Mouse (Mus musculus) intestine, postnatal 0 days (tissue): ENCODE results near the gene Paqr4. TPM values are rescaled to one million over a fixed set of nuclear protein-coding genes. Genes with fewer than 3 reads are reported as not detected.

Experiments
- ATAC-seq: fragments of 200-750 bp; cut with Nextera tagmentation; 2 replicates; pipeline ENCODE4 v1.8.0; 2017; ENCODE audit warnings: mild to moderate bottlenecking, moderate TSS enrichment, moderate library complexity
- H3K27ac ChIP-seq: fragments of 300-500 bp; sonication (generic); 2 replicates; pipeline ENCODE4 v1.5.1; 2014; ENCODE audit warnings: mild to moderate bottlenecking, low read depth, low read length, moderate library complexity
- H3K27me3 ChIP-seq: fragments of 300-500 bp; sonication (generic); replicated peaks from 2 replicates; pipeline ENCODE4 v1.6.1; 2014; ENCODE audit warnings: low read length, mixed read lengths; ENCODE audit not compliant: control insufficient read depth, insufficient read depth
- H3K36me3 ChIP-seq: fragments of 300-500 bp; sonication (generic); 2 replicates; pipeline ENCODE4 v1.6.1; 2014; ENCODE audit warnings: mild to moderate bottlenecking, moderate library complexity; ENCODE audit not compliant: control insufficient read depth, insufficient read depth
- H3K4me1 ChIP-seq: fragments of 300-500 bp; sonication (generic); replicated peaks from 2 replicates; pipeline ENCODE4 v1.6.1; 2014; ENCODE audit warnings: antibody characterized with exemption, low read length, mixed read lengths; ENCODE audit not compliant: control insufficient read depth, insufficient read depth
- H3K4me2 ChIP-seq: fragments of 300-500 bp; sonication (generic); replicated peaks from 2 replicates; pipeline ENCODE4 v1.6.1; 2014; ENCODE audit warnings: low read depth, mild to moderate bottlenecking, moderate library complexity
- H3K4me3 ChIP-seq: fragments of 300-500 bp; sonication (generic); 2 replicates; pipeline ENCODE4 v1.5.1; 2014; ENCODE audit warnings: low read depth, low read length
- H3K9ac ChIP-seq: fragments of 300-500 bp; sonication (generic); 2 replicates; pipeline ENCODE4 v1.6.1; 2014; ENCODE audit warnings: mild to moderate bottlenecking, low read depth, low read length
- H3K9me3 ChIP-seq: fragments of 300-500 bp; sonication (generic); 2 replicates; pipeline ENCODE4 v1.6.1; 2016; ENCODE audit warnings: mixed run types; ENCODE audit not compliant: control insufficient read depth
- CTCF ChIP-seq: sonication (generic); IDR thresholded peaks from 2 replicates; pipeline ENCODE4 v1.5.1; 2016; ENCODE audit warnings: low read depth, mild to moderate bottlenecking, control low read depth, antibody characterized with exemption, moderate library complexity
- WGBS: fragments of 180-500 bp; shearing (Covaris S2); extraction: QIAGEN DNeasy Blood & Tissue Kit; methylation state at CpG from one replicate; pipeline ENCODE4 v1.1.7; 2014; 5-methylcytosine and 5-hydroxymethylcytosine counted together
- polyA plus RNA-seq: library from polyadenylated mRNA; unstranded; fragments of >200 nt; fragmentation: Nextera tagmentation; extraction: Ambion mirVana; gene quantifications from 2 replicates; pipeline ENCODE4 v1.2.1, GENCODE M21; 2015

The Paqr4 gene
- polyA plus RNA-seq, 1 experiment from 2014 or later: 15.9 TPM

DNA sequence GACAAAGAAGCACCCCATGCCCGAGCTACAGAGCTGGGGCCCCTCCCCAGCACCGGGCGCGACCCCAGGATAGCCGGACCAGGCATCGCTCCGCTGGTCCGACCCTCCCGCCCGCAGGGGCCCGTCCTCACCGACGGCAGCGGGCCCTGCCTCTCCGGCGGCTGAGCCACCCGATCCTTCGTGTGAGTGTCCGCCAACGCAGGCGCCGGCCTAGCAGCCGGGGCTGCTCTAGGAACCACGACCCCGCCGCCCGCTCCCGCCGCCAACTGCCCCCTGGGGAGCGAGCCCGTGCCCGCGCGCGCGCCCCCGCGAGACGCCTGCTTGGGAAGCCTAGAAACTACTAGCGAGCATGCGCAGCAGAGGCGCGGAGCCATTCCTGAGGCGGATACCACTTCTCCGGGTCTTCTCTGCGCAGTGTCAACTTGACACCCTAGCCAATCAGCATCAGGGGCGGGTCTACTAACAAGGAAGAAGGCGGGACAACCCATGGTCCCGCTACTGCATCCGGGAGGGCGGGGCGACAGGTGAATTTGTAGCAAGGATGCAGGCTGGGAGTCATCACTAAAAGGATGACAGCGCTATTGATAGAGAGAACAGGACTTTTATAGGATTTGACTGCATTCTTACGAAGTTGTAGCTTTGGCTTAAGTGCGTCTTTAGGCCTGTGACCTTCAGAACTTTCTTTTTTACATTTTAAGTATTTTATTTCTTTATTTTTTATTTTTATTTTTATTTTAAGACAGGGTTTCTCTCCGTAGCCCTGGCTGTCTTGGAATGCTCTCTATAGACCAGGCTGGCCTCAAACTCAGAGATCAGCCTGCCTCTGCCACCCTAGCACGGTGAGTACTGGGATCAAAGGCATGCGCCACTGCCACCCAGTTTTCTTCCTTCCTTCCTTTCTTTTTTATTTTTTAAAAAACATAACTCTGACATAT, 30.9 kb upstream of the Paqr4 start, which contains the start of gene Flywch1:
Flywch1 (minus strand) TSS at position 319 of the 935 bp plus-strand sequence.
- H3K4me3 ChIP-seq: peak within 1 kb of the TSS; percentile 91
- peak within 1 kb of the TSS; percentile 68; the same call in 1 of the 2 replicates for H3K27ac ChIP-seq
- peak; percentile 98 for ATAC-seq
- no peaks in the 10 kb centered on the region for H3K27me3 ChIP-seq
- no peaks in the 10 kb centered on the region for H3K4me1 ChIP-seq
- peak within 1 kb of the TSS; percentile 80 for H3K9ac ChIP-seq
- 4% methylated on average over 55 of the region's 58 CpGs for WGBS
- H3K4me2 ChIP-seq: peak within 1 kb of the TSS; percentile 90
- H3K36me3 ChIP-seq: no peaks in the 10 kb centered on the region
- no peaks in the 10 kb centered on the region for H3K9me3 ChIP-seq
- TF ChIP-seq CTCF: 0 out of 2 replicates have a peak, but pooled peaks have one; percentile 15

DNA sequence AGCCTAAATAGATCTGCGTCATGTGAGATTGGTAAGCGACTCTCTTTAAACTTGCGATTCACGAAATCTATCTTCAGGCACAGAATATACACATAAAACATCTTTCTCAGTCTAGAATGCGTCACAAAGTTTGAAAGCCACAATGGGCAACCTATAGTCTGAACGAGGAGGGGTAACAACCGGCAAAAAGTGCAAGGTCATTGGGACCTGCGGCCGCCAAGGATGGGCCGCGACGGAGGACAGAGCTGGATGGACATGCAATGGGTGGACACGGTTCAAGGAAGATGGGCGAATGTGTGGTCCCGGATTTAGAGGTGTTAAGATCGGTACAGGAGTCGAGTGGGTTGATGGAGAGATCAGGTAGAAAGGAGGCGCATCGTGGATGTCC, 30.2 kb upstream of the Paqr4 start:
- WGBS: under 1% methylated on average over 19 of the region's 19 CpGs
- peak overlapping the region; percentile 90 for H3K4me2 ChIP-seq
- peak overlapping the region; percentile 80 for H3K9ac ChIP-seq
- TF ChIP-seq CTCF: no peak
- H3K36me3 ChIP-seq: no peaks in the 10 kb centered on the region
- H3K4me3 ChIP-seq: peak overlapping the region; percentile 91
- H3K27ac ChIP-seq: peak overlapping the region; percentile 68; the same call in 1 of the 2 replicates
- no peaks in the 10 kb centered on the region for H3K4me1 ChIP-seq
- ATAC-seq: no peak
- no peaks in the 10 kb centered on the region for H3K27me3 ChIP-seq
- no peaks in the 10 kb centered on the region for H3K9me3 ChIP-seq

DNA sequence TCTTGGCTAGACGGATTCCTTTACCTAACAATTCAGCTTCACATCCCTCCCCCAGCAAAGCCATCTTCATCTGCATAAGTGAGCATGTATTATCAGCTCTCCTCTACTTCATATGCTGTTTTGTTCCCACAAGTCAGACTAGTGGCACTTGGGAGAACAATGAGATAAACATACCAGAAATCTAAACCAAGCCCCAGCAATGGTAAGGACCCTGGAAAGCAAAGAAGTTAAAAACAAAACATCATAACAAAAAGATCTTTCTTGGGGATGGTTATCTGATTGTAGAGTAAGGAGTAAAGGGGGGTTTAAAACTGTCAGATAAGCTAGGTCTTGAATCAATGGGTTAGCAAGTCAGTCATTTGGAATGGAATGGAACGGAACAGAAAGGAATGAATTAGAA, 29.8 kb upstream of the Paqr4 start:
- no peaks in the 10 kb centered on the region for H3K27me3 ChIP-seq
- peak overlapping the region; percentile 80; the same call in 1 of the 2 replicates for H3K9ac ChIP-seq
- no peaks in the 10 kb centered on the region for H3K9me3 ChIP-seq
- no peak for TF ChIP-seq CTCF
- H3K4me1 ChIP-seq: no peaks in the 10 kb centered on the region
- no peak overlapping the region for H3K27ac ChIP-seq
- H3K4me2 ChIP-seq: peak overlapping the region; percentile 90
- WGBS: 41% methylated on average over 2 of the region's 2 CpGs
- no peaks in the 10 kb centered on the region for H3K36me3 ChIP-seq
- ATAC-seq: no peak
- H3K4me3 ChIP-seq: peak overlapping the region; percentile 91

DNA sequence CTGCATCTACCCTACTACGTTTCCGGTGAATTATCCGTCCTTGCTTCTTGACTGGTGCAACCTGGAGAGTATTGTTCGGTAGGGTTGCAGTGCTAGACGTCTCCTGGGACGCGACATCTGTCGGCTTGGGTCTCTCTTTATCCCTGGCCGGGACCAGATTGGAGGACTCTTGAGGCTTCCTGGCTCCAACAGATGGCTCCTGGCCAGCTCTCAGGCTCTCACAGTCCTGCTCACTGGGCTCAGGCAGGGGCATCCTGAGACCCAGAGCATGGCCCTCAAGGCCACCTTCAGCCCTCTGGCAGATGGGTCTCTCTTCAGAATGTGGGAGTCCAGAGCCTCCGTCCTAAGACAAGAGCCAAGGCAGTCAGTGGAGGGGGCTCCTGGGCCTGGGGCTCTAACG, 22.3 kb upstream of the Paqr4 start:
- Histone ChIP-seq H3K4me3 (no peak overlapping the region), H3K9me3 (no peaks in the 10 kb centered on the region), H3K27me3 (no peaks in the 10 kb centered on the region), H3K4me2 (no peak overlapping the region), H3K36me3 (peaks cover 22% of the 10 kb centered on the region), H3K9ac (no peak overlapping the region), H3K4me1 (no peaks in the 10 kb centered on the region), H3K27ac (no peak overlapping the region)
- ATAC-seq: no peak
- 87% methylated on average over 11 of the region's 11 CpGs for WGBS
- TF ChIP-seq CTCF: no peak

DNA sequence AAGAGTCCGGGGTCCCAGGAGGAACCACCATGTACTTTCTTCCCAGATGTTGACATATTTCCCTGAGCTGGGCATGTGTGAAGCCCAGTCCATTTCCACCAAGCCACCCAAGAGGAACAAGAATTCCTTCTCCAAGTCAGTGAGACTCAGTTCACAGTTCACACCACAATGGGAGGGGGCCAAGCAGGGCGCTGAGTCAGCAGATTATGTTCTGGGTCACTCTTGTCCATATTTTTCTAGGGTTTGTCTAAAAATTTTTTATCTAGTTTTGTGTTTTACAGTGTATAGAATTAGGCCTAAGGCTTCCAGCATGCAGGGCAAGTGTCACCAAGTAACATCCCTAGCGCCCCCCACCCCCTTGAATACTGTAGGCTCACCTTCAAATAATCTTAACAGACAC, 20.5 kb upstream of the Paqr4 start:
- H3K4me3 ChIP-seq: no peak overlapping the region
- no peaks in the 10 kb centered on the region for H3K4me1 ChIP-seq
- no peak for TF ChIP-seq CTCF
- no peak overlapping the region for H3K4me2 ChIP-seq
- no peak for ATAC-seq
- no peak overlapping the region for H3K9ac ChIP-seq
- H3K27me3 ChIP-seq: no peaks in the 10 kb centered on the region
- WGBS: 99% methylated on average over 3 of the region's 3 CpGs
- H3K36me3 ChIP-seq: peaks cover 40% of the 10 kb centered on the region
- no peak overlapping the region for H3K27ac ChIP-seq
- no peaks in the 10 kb centered on the region for H3K9me3 ChIP-seq

DNA sequence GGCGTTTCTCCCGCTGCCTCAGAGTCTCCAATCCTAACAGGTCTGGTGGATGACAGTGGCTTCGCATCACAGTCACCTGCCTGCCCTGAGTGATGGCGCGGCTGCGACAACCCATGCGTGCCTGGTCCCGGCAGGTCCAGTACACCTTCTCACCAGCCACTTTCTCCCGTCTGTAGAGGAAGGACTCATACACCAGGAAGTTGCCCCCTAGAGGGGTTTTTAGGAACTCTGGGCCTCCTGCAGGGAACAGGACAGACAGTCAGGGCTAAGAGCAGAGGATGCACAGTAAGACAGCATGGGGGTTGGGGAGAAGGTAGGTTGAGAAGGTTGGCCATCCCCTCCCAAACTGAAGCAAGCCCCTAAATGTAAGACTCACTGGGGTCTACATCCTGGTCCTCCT, 19.6 kb upstream of the Paqr4 start:
- no peak for TF ChIP-seq CTCF
- no peak for ATAC-seq
- Histone ChIP-seq H3K36me3 (peaks cover 48% of the 10 kb centered on the region), H3K9me3 (no peaks in the 10 kb centered on the region), H3K4me2 (no peak overlapping the region), H3K4me1 (no peaks in the 10 kb centered on the region), H3K9ac (no peak overlapping the region), H3K27ac (no peak overlapping the region), H3K4me3 (no peak overlapping the region), H3K27me3 (no peaks in the 10 kb centered on the region)
- 96% methylated on average over 9 of the region's 9 CpGs for WGBS
